Mouse (Mus musculus) testis, adult 2 months (tissue): ENCODE measurements around the gene Dmwd. TPM values are rescaled to one million over a fixed set of nuclear protein-coding genes. Genes with fewer than 3 reads are reported as not detected.
A peak's percentile ranks its signal among the peaks of the same experiment; 100 is the strongest.

Experiments used
- H3K27ac ChIP-seq: fragments of 200-500 bp; 2 replicates; pipeline ENCODE4 v1.5.1; 2012; ENCODE audit warnings: low read depth, low read length; ENCODE audit not compliant: control insufficient read depth, insufficient read depth
- H3K27me3 ChIP-seq: fragments of 200-500 bp; 2 replicates; pipeline ENCODE4 v1.6.1; 2012; ENCODE audit warnings: mild to moderate bottlenecking, low read length, moderate library complexity; ENCODE audit not compliant: control insufficient read depth, insufficient read depth
- H3K36me3 ChIP-seq: fragments of 200-500 bp; 2 replicates; pipeline ENCODE4 v1.6.1; 2012; ENCODE audit warnings: mild to moderate bottlenecking, low read length; ENCODE audit not compliant: control insufficient read depth, insufficient read depth
- H3K4me1 ChIP-seq: fragments of 200-500 bp; 2 replicates; pipeline ENCODE4 v1.6.1; 2012; ENCODE audit warnings: low read length; ENCODE audit not compliant: control insufficient read depth, insufficient read depth
- H3K4me3 ChIP-seq: fragments of 200-500 bp; 2 replicates; pipeline ENCODE4 v1.5.1; 2012; ENCODE audit warnings: low read depth, mild to moderate bottlenecking, low read length, moderate library complexity, mixed read lengths; ENCODE audit not compliant: control insufficient read depth
- CTCF ChIP-seq: fragments of 200-500 bp; IDR thresholded peaks from 2 replicates; pipeline ENCODE4 v1.5.1; 2012; ENCODE audit warnings: low read depth, mild to moderate bottlenecking, inconsistent platforms, low read length, moderate library complexity; ENCODE audit not compliant: control insufficient read depth, insufficient read depth, insufficient replicate concordance
- POLR2A ChIP-seq: fragments of 200-500 bp; IDR thresholded peaks from 2 replicates; pipeline ENCODE4 v1.6.1; 2012; ENCODE audit warnings: low read depth, mild to moderate bottlenecking, inconsistent platforms, low read length, moderate library complexity; ENCODE audit not compliant: control insufficient read depth
- polyA plus RNA-seq: library from polyadenylated mRNA; depleted of rRNA; stranded (reverse); fragments of >200 nt; gene quantifications from 2 replicates; pipeline ENCODE4 v1.2.3, GENCODE M21; 2012

Gene Dmwd
- polyA plus RNA-seq, 1 experiment: 83.7 TPM

DNA sequence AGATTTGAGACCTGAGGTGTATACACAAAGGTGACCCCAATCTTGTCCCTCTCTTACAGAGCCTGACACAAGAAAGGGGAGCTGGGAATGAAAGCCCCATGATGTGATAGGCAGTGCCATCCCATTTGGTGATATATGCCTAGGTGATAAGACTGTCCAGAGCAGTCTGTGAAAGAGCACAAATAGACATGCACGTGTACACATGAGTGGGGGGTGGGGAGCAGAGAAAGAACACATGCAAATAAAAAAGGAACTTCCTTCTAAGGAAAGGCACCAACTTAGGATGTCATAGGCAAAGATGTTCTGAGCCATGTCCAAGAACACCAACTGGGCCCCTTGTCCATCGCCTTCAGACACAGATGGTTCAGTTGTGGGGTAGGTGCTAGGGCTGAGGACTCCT lies 28.5 kb downstream of the Dmwd start:
- no peaks in the 10 kb centered on the region for H3K36me3 ChIP-seq
- H3K27me3 ChIP-seq: no peaks in the 10 kb centered on the region
- TF ChIP-seq POLR2A: no peak
- TF ChIP-seq CTCF: no peak
- no peak overlapping the region for H3K4me3 ChIP-seq
- H3K4me1 ChIP-seq: no peaks in the 10 kb centered on the region
- H3K27ac ChIP-seq: no peak overlapping the region

DNA sequence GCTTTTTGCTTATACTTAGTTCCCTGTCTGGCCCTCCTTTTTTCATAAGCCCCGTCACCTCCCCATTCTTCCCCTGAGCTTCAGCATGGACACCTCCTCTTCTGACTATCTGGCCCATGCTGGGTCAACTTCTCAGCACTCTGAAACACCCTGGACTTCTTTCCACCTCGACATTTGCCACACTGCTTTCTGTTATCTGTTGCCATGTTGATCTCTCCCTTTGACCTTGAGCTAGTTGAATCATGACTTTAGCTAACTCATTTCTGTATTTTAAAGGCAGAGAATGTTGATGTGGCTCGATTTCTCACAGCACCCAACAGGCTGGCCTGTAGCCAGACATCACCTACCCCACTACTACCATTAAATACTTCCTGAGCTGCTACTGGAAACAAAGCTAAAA lies 31.4 kb downstream of the Dmwd start:
- no peak for TF ChIP-seq CTCF
- TF ChIP-seq POLR2A: no peak

DNA sequence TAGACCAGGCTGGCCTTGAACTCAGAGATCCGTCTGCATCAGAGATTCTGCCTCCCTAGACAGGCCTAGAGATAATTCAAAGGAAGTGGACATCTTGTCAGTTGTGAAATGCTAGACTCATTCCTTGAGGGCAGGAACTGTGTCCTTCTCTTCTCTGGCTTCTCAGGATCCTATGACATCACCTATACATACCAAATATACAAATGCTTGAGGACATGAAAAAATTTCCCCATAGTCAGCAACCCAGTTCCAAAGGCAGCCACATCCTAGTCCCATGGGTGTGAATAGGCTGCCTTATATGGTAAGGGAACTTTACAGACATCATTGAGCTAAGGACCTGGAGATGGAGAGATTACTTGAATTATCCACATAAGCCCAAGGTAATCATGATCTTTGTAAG lies 33.5 kb downstream of the Dmwd start:
- Histone ChIP-seq H3K27ac (no peak overlapping the region), H3K27me3 (no peaks in the 10 kb centered on the region), H3K36me3 (no peaks in the 10 kb centered on the region), H3K4me1 (no peaks in the 10 kb centered on the region), H3K4me3 (no peak overlapping the region)
- TF ChIP-seq POLR2A (no peak), CTCF (no peak)

More for the DNA sequence above, 31.4 kb downstream of the Dmwd start:
- Histone ChIP-seq H3K4me1 (no peaks in the 10 kb centered on the region), H3K27me3 (no peaks in the 10 kb centered on the region), H3K36me3 (no peaks in the 10 kb centered on the region), H3K4me3 (no peak overlapping the region), H3K27ac (no peak overlapping the region)

DNA sequence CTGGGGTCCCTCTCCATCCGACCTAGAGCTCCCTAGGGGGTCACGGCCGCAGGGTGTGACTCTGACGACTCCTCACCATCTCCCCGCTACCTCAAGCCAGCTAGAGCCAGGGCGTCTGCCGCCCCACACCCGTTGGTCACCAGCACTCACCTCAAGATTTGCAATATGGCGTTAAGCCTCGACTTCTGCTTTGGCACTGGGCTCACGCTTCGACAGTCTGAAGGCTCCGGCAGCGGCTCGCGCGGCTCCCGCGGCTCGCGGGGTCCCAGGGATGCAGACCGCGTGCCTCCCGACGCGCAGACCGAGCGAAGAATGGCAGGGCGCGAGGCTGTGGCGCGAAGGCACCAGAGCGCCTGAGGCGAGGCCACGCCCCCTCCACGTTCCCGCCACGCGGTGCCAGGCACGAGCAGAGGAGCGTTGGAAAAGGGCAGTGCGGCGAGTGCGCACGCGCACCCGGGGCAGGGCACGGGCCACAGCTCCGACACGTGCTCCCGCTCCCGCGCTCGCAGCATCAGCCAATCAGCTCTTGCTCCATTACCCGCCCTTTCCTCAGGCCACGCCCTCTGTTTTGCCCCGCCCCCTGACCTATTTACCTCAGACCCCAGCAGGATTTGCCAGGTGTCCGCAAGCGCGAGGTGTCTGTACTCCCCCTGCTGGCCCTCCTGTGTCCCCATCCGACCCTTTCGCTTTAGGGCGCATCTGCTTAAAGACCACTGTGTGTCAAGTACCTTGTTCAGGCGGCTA lies 42.2 kb downstream of the Dmwd start, which contains the start of gene Gm4969:
Gene Gm4969, minus strand, starts transcription at position 341 of the 744 bp plus-strand sequence.
- Histone ChIP-seq H3K27me3 (no peaks in the 10 kb centered on the region), H3K27ac (peak within 1 kb of the TSS; percentile 56), H3K36me3 (no peaks in the 10 kb centered on the region), H3K4me1 (peaks cover 8% of the 10 kb centered on the region), H3K4me3 (peak within 1 kb of the TSS; percentile 88)
- TF ChIP-seq POLR2A: peak; percentile 54
- TF ChIP-seq CTCF: no peak

DNA sequence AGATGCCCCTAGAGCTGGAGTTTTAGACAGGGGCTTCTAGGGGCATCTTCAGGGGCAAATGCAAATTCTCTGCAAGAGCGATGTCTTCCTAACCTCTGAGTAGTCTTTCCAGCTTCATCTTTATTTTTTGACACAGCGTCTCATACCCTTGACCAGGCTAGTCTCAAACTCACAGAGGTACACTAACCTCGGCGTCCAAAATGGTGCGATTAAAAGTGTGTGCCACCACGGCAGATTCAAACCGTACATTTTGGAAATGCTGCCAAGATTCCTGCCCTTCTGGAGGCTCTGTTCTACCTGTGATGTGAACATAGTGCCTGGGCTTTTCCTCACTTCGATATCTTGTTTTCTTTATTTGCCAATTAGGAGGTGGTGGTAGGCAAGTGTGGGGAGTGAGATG lies 43.1 kb downstream of the Dmwd start:
- TF ChIP-seq POLR2A (no peak), CTCF (no peak)
- peak overlapping the region; percentile 50; the same call in 1 of the 2 replicates for H3K4me3 ChIP-seq
- H3K4me1 ChIP-seq: peaks cover 8% of the 10 kb centered on the region
- no peaks in the 10 kb centered on the region for H3K27me3 ChIP-seq
- H3K27ac ChIP-seq: peak overlapping the region; percentile 56
- H3K36me3 ChIP-seq: no peaks in the 10 kb centered on the region

DNA sequence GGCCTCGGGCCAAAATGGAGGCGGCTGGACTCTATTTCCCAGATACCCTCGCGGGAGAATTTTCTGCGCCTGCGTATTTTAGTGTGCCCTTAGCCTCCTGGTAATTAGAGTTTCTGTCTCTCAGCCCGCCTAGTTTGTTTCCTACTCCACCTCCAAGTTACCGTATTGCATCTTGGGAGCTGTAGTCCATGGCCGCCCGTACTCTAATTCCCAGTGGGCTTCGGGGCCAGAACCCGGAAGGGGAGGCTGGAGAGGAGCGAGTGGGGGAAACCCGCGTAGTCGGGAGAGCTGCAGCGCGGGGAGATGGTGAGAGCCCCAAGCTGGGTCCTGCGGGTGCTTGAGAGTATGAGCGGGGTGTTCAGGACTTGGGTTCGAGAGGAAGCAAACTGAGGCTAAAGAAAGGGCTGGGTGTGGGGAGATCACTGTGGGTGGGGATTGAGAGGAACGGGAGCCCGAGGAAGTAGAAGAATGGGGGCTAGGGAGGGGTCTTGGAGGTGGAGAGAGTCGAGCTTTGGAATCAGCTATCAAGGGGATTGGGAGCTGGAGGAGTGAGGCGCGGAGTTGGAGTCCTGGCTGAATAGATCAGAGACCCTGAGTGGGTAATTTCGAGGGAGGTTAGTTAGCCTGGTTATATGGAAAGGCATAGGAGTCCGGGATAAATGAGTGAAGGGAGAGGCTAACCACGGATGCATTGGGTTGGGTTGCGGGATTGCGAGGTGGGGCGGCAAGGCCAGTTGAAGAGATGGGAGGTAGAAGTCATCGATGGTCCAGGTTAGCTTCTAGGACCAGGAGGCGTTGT lies 43.8 kb downstream of the Dmwd start, which contains the start of gene Fbxo46:
Gene Fbxo46, plus strand, starts transcription at position 229 of the 799 bp plus-strand sequence.
- TF ChIP-seq CTCF (no peak), POLR2A (peak; percentile 77)
- peak within 1 kb of the TSS; percentile 93 for H3K4me3 ChIP-seq
- H3K27me3 ChIP-seq: no peaks in the 10 kb centered on the region
- H3K36me3 ChIP-seq: no peaks in the 10 kb centered on the region
- H3K27ac ChIP-seq: peak within 1 kb of the TSS; percentile 56
- H3K4me1 ChIP-seq: peaks cover 8% of the 10 kb centered on the region

DNA sequence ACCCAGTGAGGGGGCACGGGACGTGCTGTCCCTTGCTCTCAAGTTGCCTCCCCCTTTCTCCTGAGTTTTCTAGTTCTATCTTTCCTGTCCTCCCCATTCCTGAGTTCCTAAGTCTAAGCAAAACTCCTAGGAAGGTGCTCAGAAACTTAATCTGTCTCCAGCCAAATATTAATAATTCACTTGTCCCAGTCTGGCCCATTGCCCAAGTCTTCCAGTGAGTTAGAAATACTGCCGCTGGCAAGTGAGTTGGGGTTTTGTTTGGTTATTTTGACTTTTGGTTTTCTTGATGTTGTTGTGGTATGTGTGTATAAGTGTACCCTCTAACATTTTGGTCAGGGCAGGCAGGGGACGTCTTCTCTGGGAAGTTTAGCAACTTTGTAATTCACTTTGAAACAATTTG lies 45.7 kb downstream of the Dmwd start:
- Histone ChIP-seq H3K4me1 (peaks cover 8% of the 10 kb centered on the region), H3K4me3 (no peak overlapping the region), H3K36me3 (no peaks in the 10 kb centered on the region), H3K27me3 (no peaks in the 10 kb centered on the region), H3K27ac (peak overlapping the region; percentile 25; the same call in 1 of the 2 replicates)
- no peak for TF ChIP-seq CTCF
- no peak for TF ChIP-seq POLR2A
